Mouse (Mus musculus) lung, embryonic 14.5 days (tissue): ENCODE data around the gene Pcsk7. TPM values are rescaled to one million over a fixed set of nuclear protein-coding genes. Genes with fewer than 3 reads are reported as not detected.

ENCODE experiments used
- ATAC-seq: fragments of 200-750 bp; cut with Nextera tagmentation; 2 replicates; pipeline ENCODE4 v1.8.0; 2017; ENCODE audit warnings: mild to moderate bottlenecking, moderate TSS enrichment, moderate library complexity; ENCODE audit not compliant: insufficient read depth
- DNase-seq: peaks from one replicate; pipeline ENCODE4 v3.0.0-alpha.2; 2015
- H3K27ac ChIP-seq: fragments of 300-500 bp; sonication (generic); 2 replicates; pipeline ENCODE4 v1.5.1; 2014; ENCODE audit warnings: low read depth, mild to moderate bottlenecking, moderate library complexity
- H3K27me3 ChIP-seq: fragments of 300-500 bp; sonication (generic); 2 replicates; pipeline ENCODE4 v1.6.1; 2014; ENCODE audit warnings: low read length, control low read depth; ENCODE audit not compliant: insufficient read depth
- H3K36me3 ChIP-seq: fragments of 300-500 bp; sonication (generic); 2 replicates; pipeline ENCODE4 v1.6.1; 2014; ENCODE audit warnings: control low read depth; ENCODE audit not compliant: insufficient read depth
- H3K4me1 ChIP-seq: fragments of 300-500 bp; sonication (generic); 2 replicates; pipeline ENCODE4 v1.6.1; 2014; ENCODE audit warnings: antibody characterized with exemption, control low read depth; ENCODE audit not compliant: insufficient read depth
- H3K4me2 ChIP-seq: fragments of 300-500 bp; sonication (generic); 2 replicates; pipeline ENCODE4 v1.6.1; 2014; ENCODE audit warnings: mild to moderate bottlenecking
- H3K4me3 ChIP-seq: fragments of 300-500 bp; sonication (generic); 2 replicates; pipeline ENCODE4 v1.5.1; 2014; ENCODE audit warnings: low read depth, low read length
- H3K9ac ChIP-seq: fragments of 300-500 bp; sonication (generic); 2 replicates; pipeline ENCODE4 v1.6.1; 2014
- H3K9me3 ChIP-seq: fragments of 300-500 bp; sonication (generic); 2 replicates; pipeline ENCODE4 v1.6.1; 2016; ENCODE audit warnings: low read depth, low read length, control low read depth
- CTCF ChIP-seq: IDR thresholded peaks from 2 replicates; pipeline ENCODE4 v1.5.1; 2016; ENCODE audit warnings: antibody characterized with exemption, low read depth
- WGBS: fragments of 180-500 bp; shearing (Covaris S2); extraction: QIAGEN DNeasy Blood & Tissue Kit; methylation state at CpG from one replicate; pipeline ENCODE4 v1.1.7; 2014; 5-methylcytosine and 5-hydroxymethylcytosine counted together
- polyA plus RNA-seq: library from polyadenylated mRNA; unstranded; fragments of >200 nt; fragmentation: Nextera tagmentation; extraction: Ambion mirVana; gene quantifications from 2 replicates; pipeline ENCODE4 v1.2.1, GENCODE M21; 2014

Gene Pcsk7
- 18.5 and 19.2 TPM in 2 replicates for polyA plus RNA-seq

DNA sequence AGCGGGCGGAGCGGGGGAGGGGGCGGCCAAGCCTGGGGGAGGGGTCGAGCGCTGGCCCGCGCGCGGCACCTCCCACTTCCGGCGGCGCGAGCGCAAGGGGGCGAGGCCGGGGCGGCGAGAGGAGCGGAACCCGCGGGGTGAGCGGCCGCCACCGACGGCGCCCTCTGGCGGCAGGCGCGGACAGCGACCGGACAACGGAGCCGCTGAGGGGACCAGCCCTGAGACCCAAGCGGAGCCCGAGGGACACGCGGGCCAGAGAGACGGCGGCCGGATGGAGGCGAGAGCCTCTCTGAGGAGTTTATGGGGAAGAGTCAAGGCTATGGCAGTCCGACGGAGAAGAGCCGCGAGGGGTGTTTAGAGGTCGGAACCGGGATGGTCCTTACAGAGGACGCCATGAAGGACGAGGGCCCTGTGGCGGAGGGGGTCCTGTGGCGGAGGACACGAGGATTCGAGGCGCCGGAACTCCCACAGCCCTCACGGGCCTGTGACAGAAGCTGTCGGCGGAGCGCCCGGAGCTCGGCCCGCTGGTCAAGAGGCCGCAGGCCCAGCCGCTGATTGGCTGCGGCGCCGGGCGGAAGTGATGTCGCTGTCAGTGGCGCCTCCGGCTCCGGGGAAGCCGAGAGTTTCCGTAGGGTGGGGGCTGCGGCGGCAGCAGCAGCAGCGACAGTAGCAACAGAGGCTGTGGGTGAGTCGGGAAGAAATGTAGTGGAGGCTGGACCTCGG is at the start of gene Pcsk7, which contains the start of gene Rnf214:
Gene Pcsk7, plus strand, starts transcription at position 143 of the 723 bp plus-strand sequence.
Gene Rnf214, minus strand, starts transcription at position 557 of the 723 bp plus-strand sequence.
- peak; percentile 94 for ATAC-seq
- WGBS: under 1% methylated on average over 79 of the region's 80 CpGs
- no peaks in the 10 kb centered on the region for H3K9me3 ChIP-seq
- peaks cover 43% of the 10 kb centered on the region for H3K36me3 ChIP-seq
- peak; percentile 93 for DNase-seq
- H3K27me3 ChIP-seq: no peaks in the 10 kb centered on the region
- H3K27ac ChIP-seq: peak within 1 kb of the TSS; percentile 95
- peak within 1 kb of the TSS; percentile 88 for H3K9ac ChIP-seq
- TF ChIP-seq CTCF: peak; percentile 64
- peaks cover 8% of the 10 kb centered on the region for H3K4me1 ChIP-seq
- peak within 1 kb of the TSS; percentile 84 for H3K4me3 ChIP-seq
- peak within 1 kb of the TSS; percentile 86 for H3K4me2 ChIP-seq

DNA sequence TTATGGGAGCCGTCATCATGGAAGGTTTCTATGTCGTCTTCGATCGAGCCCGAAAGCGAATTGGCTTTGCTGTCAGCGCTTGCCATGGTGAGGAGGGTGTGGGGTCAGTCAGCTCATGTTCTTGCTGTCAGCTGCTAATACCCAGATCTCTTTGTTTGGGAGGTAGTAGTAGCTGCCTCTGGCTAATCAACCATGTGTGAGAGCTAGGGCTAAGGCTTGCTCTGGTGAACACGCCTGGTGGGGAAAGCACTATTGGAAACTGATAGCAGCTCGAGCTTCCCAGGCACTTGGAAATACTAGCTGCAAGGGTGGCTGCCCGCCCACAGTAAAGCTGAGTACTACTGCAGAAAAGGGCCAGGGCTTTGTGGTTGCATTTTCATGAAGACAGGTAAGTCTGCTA is 46.9 kb upstream of the Pcsk7 start:
- H3K9ac ChIP-seq: no peak overlapping the region
- 95% methylated on average over 10 of the region's 10 CpGs for WGBS
- no peaks in the 10 kb centered on the region for H3K27me3 ChIP-seq
- no peak overlapping the region for H3K4me3 ChIP-seq
- ATAC-seq (no peak), DNase-seq (no peak)
- no peak overlapping the region for H3K27ac ChIP-seq
- peaks cover 76% of the 10 kb centered on the region for H3K36me3 ChIP-seq
- H3K4me1 ChIP-seq: no peaks in the 10 kb centered on the region
- H3K4me2 ChIP-seq: no peak overlapping the region
- no peaks in the 10 kb centered on the region for H3K9me3 ChIP-seq
- no peak for TF ChIP-seq CTCF

DNA sequence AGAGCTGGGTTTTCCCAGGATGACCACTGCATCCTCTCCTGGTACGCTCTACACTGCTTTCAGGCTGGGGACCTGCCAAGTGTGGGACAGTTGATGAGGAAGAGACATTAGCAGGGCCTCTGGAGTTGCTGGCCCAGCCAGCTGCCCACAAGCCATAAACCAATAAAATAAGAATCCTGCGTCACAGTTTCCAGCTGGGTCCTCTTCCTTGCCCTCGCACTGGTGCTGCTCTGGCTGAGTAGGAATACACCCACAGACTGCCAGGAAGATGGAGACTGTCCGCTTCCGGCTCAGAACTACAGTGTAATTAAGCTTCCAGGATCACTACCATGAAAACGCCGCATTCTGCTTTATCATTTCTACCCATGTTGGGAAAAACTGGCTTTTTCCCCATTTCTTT is 44.5 kb upstream of the Pcsk7 start:
- 89% methylated on average over 7 of the region's 7 CpGs for WGBS
- Histone ChIP-seq H3K36me3 (peaks cover 96% of the 10 kb centered on the region), H3K9me3 (no peaks in the 10 kb centered on the region), H3K4me2 (no peak overlapping the region), H3K27me3 (no peaks in the 10 kb centered on the region), H3K9ac (no peak overlapping the region), H3K27ac (no peak overlapping the region), H3K4me3 (no peak overlapping the region), H3K4me1 (no peaks in the 10 kb centered on the region)
- no peak for DNase-seq
- ATAC-seq: no peak
- no peak for TF ChIP-seq CTCF

DNA sequence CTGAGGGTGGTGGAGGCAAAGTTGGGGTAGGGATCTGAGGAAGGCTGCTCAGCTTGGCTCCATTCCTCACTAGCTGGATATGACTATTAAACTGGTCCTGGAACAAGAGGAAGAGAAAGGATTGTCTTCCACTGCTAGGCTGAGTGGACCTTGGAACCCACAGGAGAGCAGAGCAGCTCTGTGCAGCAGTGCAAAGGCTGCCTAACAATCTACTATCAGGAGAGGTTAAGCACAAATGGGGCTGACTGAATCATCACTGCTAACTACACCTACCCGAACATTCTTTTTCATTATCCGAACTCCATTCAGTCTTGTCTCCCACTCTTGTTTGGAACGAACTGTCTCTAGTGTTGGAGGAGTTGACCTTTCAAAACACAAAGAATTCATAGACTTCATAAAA is 37.1 kb upstream of the Pcsk7 start:
- no peak overlapping the region for H3K4me3 ChIP-seq
- 98% methylated on average over 3 of the region's 3 CpGs for WGBS
- H3K9ac ChIP-seq: no peak overlapping the region
- ATAC-seq: no peak
- no peak overlapping the region for H3K4me2 ChIP-seq
- TF ChIP-seq CTCF: no peak
- no peak for DNase-seq
- H3K27me3 ChIP-seq: no peaks in the 10 kb centered on the region
- H3K36me3 ChIP-seq: peaks cover 88% of the 10 kb centered on the region
- no peaks in the 10 kb centered on the region for H3K4me1 ChIP-seq
- no peaks in the 10 kb centered on the region for H3K9me3 ChIP-seq
- no peak overlapping the region for H3K27ac ChIP-seq

DNA sequence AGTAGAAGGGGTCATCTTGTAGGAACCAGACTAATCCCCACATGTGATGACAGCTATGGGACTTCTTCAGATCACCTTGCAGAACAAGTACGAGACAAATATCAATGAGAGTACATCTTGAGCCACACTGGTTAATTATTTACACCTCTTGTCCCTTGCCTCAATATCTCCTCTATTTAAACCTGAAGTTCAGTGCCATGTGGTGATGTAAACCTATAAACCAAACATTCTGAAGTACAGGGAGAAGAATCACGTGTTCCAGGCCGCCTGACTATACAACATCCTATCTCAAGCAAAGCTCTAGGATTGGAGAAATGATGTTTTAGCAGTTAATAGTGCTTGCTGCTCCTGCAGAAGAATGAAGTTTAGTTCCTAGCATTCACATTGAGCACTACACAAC is 36.0 kb upstream of the Pcsk7 start:
- Histone ChIP-seq H3K9me3 (no peaks in the 10 kb centered on the region), H3K4me3 (no peak overlapping the region), H3K36me3 (peaks cover 85% of the 10 kb centered on the region), H3K27ac (no peak overlapping the region), H3K4me1 (no peaks in the 10 kb centered on the region), H3K4me2 (no peak overlapping the region), H3K9ac (no peak overlapping the region), H3K27me3 (no peaks in the 10 kb centered on the region)
- TF ChIP-seq CTCF: no peak
- ATAC-seq (no peak), DNase-seq (no peak)
- WGBS: 68% methylated on average over 3 of the region's 3 CpGs

DNA sequence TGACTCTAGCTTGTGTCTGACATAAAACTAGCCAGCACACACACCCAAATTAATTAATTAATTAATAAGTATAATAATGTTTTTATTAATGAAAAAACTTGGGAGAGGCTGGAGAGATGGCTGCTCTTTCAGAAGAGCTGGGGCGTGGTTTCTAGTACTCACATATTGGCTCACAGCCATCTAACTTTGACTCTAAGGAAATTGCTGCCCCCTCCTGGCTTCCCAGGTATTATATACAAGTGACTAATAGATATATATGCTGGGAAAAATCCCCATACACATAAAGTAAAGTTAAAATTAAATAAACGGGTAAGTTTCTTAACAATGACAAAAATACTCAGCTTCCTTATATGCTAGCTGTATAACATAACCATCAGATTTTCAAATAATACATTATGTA is 28.4 kb upstream of the Pcsk7 start:
- TF ChIP-seq CTCF: peak; percentile 33; the same call in 1 of the 2 replicates
- H3K9ac ChIP-seq: no peak overlapping the region
- H3K36me3 ChIP-seq: peaks cover 60% of the 10 kb centered on the region
- H3K27me3 ChIP-seq: no peaks in the 10 kb centered on the region
- DNase-seq: peak; percentile 83
- 64% methylated on average over 2 of the region's 2 CpGs for WGBS
- no peak overlapping the region for H3K4me3 ChIP-seq
- H3K4me1 ChIP-seq: no peaks in the 10 kb centered on the region
- H3K27ac ChIP-seq: no peak overlapping the region
- no peak for ATAC-seq
- no peaks in the 10 kb centered on the region for H3K9me3 ChIP-seq
- H3K4me2 ChIP-seq: no peak overlapping the region

DNA sequence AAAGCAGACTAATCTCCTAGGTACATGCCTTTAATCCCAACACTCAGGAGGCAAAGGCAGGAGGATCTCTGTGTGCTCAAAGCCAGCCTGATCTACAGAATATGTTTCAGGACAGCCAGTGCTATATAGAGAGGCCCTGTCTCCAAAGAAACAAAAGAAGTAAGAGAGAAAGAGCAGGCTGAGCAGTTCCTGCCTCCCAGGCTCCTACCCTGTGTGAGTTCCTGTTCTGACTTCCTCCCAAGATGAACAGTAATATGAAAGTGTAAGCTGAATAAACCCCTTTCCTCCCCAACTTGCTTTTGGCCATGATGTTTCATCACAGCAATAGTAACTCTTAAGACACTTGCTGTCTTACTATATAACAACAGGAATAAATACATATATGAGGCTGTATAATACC is 12.6 kb upstream of the Pcsk7 start:
- no peaks in the 10 kb centered on the region for H3K27me3 ChIP-seq
- no peak overlapping the region for H3K9ac ChIP-seq
- no peak for TF ChIP-seq CTCF
- H3K4me2 ChIP-seq: no peak overlapping the region
- H3K4me1 ChIP-seq: no peaks in the 10 kb centered on the region
- H3K9me3 ChIP-seq: no peaks in the 10 kb centered on the region
- DNase-seq (no peak), ATAC-seq (no peak)
- H3K4me3 ChIP-seq: no peak overlapping the region
- peaks cover 81% of the 10 kb centered on the region for H3K36me3 ChIP-seq
- H3K27ac ChIP-seq: no peak overlapping the region
